Mouse (Mus musculus): ENCODE results near the gene Rcl1. TPM values are rescaled to one million over a fixed set of nuclear protein-coding genes. Genes with fewer than 3 reads are reported as not detected.

Rcl1 gene
- polyA plus RNA-seq (2012; ENCODE audit: low replicate concordance): 19.2 and 22.7 TPM in 2 replicates

DNA sequence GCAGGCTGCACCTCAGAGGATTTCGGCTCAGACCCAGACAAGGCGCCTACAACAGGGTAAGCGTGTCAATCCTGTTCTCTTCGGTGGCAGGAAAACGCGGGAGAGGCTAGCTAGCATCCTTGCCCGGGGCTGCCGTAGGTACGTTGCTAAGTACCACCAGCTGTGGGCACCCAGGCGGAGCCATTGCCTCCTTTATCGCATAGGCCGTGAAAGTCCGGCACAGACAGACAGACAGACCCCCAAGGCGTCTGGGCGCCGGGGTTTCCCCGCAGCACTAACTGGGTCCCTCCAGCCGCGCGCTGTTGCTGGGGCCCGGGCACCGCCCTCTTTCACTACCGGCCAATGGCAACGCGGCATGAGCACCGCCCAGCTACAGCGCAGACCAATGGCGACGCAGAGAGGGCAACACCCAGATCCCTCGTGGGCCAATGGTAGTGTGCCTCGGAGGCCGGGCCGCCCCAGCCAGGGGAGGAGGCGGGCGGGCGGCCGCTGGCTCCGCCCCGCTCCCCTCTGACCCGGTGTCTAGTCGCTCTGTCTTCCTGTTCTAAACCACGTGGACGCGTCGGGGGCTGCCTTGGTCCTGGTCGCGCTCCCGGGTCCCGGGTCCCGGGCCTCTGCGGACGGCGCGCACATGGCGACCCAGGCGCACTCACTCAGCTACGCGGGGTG lies at the start of gene Rcl1:
TSS of gene Rcl1 (plus strand) at position 502 of the 669 bp plus-strand sequence.

Other genes starting within 250 kb of the Rcl1 start
- 8.2 and 17.2 TPM in 2 replicates for gene Plpp6, start 137.4 kb upstream of the Rcl1 start, polyA plus RNA-seq (2012; ENCODE audit: low replicate concordance)
- gene 4430402I18Rik, start 133.6 kb upstream of the Rcl1 start, polyA plus RNA-seq (2012; ENCODE audit: low replicate concordance): 0.23 TPM in 1 of 2 replicates, not detected in the other
- 9.5 and 10.9 TPM in 2 replicates for gene Cdc37l1, start 111.0 kb upstream of the Rcl1 start, polyA plus RNA-seq (2012; ENCODE audit: low replicate concordance)
- 8.4 and 19.1 TPM in 2 replicates for gene Ak3, start 53.4 kb upstream of the Rcl1 start, polyA plus RNA-seq (2012; ENCODE audit: low replicate concordance)
- gene Jak2, start 150.5 kb downstream of the Rcl1 start, polyA plus RNA-seq (2012; ENCODE audit: low replicate concordance): 9.3 and 15.1 TPM in 2 replicates
- 1.5 and 3.3 TPM in 2 replicates for gene Insl6, start 224.0 kb downstream of the Rcl1 start, polyA plus RNA-seq (2012; ENCODE audit: low replicate concordance)
- not detected in 2 replicates for gene Rln1, start 233.3 kb downstream of the Rcl1 start, polyA plus RNA-seq (2012; ENCODE audit: low replicate concordance)